Mouse (Mus musculus) thymus, adult 2 months (tissue): Measurements from ENCODE around the gene Atg4c. TPM values are rescaled to one million over a fixed set of nuclear protein-coding genes. Genes with fewer than 3 reads are reported as not detected.
A peak's percentile ranks its signal among the peaks of the same experiment; 100 is the strongest.

Source experiments
- DNase-seq: peaks from one replicate; pipeline ENCODE4 v3.0.0; 2021
- H3K27ac ChIP-seq: fragments of 200-500 bp; 2 replicates; pipeline ENCODE4 v1.5.1; 2012; ENCODE audit warnings: low read length, control low read depth; ENCODE audit not compliant: control insufficient read depth, insufficient read depth
- H3K27me3 ChIP-seq: fragments of 200-500 bp; 2 replicates; pipeline ENCODE4 v1.6.1; 2012; ENCODE audit warnings: mild to moderate bottlenecking, low read length, moderate library complexity, mixed read lengths; ENCODE audit not compliant: control insufficient read depth, insufficient read depth
- H3K36me3 ChIP-seq: fragments of 200-500 bp; 2 replicates; pipeline ENCODE4 v1.6.1; 2012; ENCODE audit warnings: mild to moderate bottlenecking, low read length, moderate library complexity; ENCODE audit not compliant: control insufficient read depth, insufficient read depth
- H3K4me1 ChIP-seq: fragments of 200-500 bp; replicated peaks from 2 replicates; pipeline ENCODE4 v1.6.1; 2012; ENCODE audit warnings: low read length; ENCODE audit not compliant: control insufficient read depth, insufficient read depth
- H3K4me3 ChIP-seq: fragments of 200-500 bp; 2 replicates; pipeline ENCODE4 v1.5.1; 2012; ENCODE audit warnings: mild to moderate bottlenecking, low read length, control low read depth, moderate library complexity; ENCODE audit not compliant: control insufficient read depth, insufficient read depth
- CTCF ChIP-seq: fragments of 200-500 bp; IDR thresholded peaks from 2 replicates; pipeline ENCODE4 v1.5.1; 2012; ENCODE audit warnings: mild to moderate bottlenecking, control low read depth, low read length, moderate library complexity, borderline replicate concordance; ENCODE audit not compliant: control insufficient read depth, poor library complexity, insufficient read depth; ENCODE audit errors: extremely low read depth
- POLR2A ChIP-seq: fragments of 200-500 bp; IDR thresholded peaks from 2 replicates; pipeline ENCODE4 v1.6.1; 2012; ENCODE audit warnings: mild to moderate bottlenecking, low read length, control low read depth, moderate library complexity; ENCODE audit not compliant: control insufficient read depth, poor library complexity, insufficient read depth; ENCODE audit errors: extremely low read depth
- WGBS: fragments of 180-500 bp; shearing (Covaris S2); methylation state at CpG from one replicate; pipeline ENCODE4 v1.1.7; 2018; 5-methylcytosine and 5-hydroxymethylcytosine counted together
- polyA plus RNA-seq: library from polyadenylated mRNA; depleted of rRNA; stranded (reverse); fragments of >200 nt; gene quantifications from 2 replicates; pipeline ENCODE4 v1.2.3, GENCODE M21; 2012

Atg4c gene
- polyA plus RNA-seq, 1 experiment, result 0.80 TPM

GRCm38 (mm10) chr4:99241674-99242073 is 47.9 kb downstream of the Atg4c start:
- TF ChIP-seq POLR2A, result no peak
- peak; percentile 19; the same call in 1 of the 2 replicates for TF ChIP-seq CTCF
- Histone ChIP-seq H3K36me3 (no peaks in the 10 kb centered on the region), H3K27me3 (no peaks in the 10 kb centered on the region), H3K4me1 (no peaks in the 10 kb centered on the region), H3K27ac (no peak overlapping the region), H3K4me3 (no peak overlapping the region)
- DNase-seq, result no peak
- 84% methylated on average over 5 of the region's 5 CpGs for WGBS

- no peak for TF ChIP-seq CTCF
- no peak for TF ChIP-seq POLR2A
- Histone ChIP-seq H3K27ac (no peak overlapping the region), H3K27me3 (no peaks in the 10 kb centered on the region), H3K36me3 (no peaks in the 10 kb centered on the region), H3K4me1 (no peaks in the 10 kb centered on the region), H3K4me3 (no peak overlapping the region)
- no peak for DNase-seq
- 96% methylated on average over 3 of the region's 3 CpGs for WGBS
These were observed 55.6 kb downstream of the Atg4c start for GRCm38 (mm10) chr4:99249358-99249757.

DNA sequence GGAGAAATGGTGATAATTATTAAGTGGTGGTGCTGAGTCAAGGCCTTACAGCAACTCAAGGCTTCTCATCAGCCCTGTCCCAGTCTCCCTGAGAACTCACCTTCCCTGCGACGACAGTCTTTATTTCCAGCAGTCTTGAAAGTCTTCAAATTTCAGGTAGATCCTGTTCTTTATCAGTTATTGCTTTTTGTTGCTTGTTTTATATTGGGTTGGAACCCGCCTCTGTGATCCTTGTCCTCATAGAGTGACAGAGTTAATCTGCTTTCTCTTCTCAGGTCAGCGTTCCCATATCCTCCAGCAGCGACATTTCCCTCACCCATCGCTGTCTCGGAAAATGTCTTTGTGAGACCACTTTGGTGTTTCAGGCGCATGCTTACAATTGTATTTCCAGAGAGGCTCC is 56.1 kb downstream of the Atg4c start:
- no peaks in the 10 kb centered on the region for H3K36me3 ChIP-seq
- no peak overlapping the region for H3K27ac ChIP-seq
- WGBS, result 96% methylated on average over 8 of the region's 8 CpGs
- no peaks in the 10 kb centered on the region for H3K27me3 ChIP-seq
- DNase-seq, result no peak
- TF ChIP-seq CTCF (no peak), POLR2A (no peak)
- H3K4me1 ChIP-seq, result no peaks in the 10 kb centered on the region
- no peak overlapping the region for H3K4me3 ChIP-seq

GRCm38 (mm10) chr4:99252957-99253356 is 59.2 kb downstream of the Atg4c start:
- no peak for DNase-seq
- no peaks in the 10 kb centered on the region for H3K36me3 ChIP-seq
- H3K4me1 ChIP-seq, result no peaks in the 10 kb centered on the region
- WGBS, result 94% methylated on average over 11 of the region's 11 CpGs
- no peak overlapping the region for H3K27ac ChIP-seq
- no peak overlapping the region for H3K4me3 ChIP-seq
- H3K27me3 ChIP-seq, result no peaks in the 10 kb centered on the region
- TF ChIP-seq CTCF (no peak), POLR2A (no peak)

GRCm38 (mm10) chr4:99263191-99263590 is 69.5 kb downstream of the Atg4c start:
- Histone ChIP-seq H3K27ac (no peak overlapping the region), H3K36me3 (no peaks in the 10 kb centered on the region), H3K27me3 (no peaks in the 10 kb centered on the region), H3K4me3 (no peak overlapping the region), H3K4me1 (no peaks in the 10 kb centered on the region)
- DNase-seq, result no peak
- TF ChIP-seq CTCF (no peak), POLR2A (no peak)
- 97% methylated on average over 2 of the region's 2 CpGs for WGBS

DNA sequence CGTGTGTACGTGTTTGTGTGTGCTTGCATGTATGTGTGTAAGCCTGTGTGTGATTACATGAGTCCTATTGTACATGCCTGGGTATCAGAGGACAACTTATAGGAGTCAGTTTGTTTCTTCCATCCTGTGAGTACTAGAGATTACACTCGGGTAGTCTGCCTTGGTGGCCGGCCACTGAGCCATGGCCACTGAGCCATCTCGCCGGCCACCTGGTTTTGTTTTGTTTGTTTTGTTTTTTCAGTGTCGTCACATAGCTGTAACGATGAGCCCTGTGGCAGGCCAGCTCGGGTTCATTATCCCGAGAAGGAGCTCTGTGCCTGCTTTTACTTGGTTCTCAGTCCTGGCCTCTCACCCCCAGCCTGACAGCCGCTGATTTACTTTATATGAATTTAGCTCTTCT is 69.9 kb downstream of the Atg4c start:
- TF ChIP-seq CTCF (no peak), POLR2A (no peak)
- WGBS, result 92% methylated on average over 11 of the region's 11 CpGs
- no peak for DNase-seq

GRCm38 (mm10) chr4:99266843-99267445 is 73.2 kb downstream of the Atg4c start:
- WGBS, result 95% methylated on average over 10 of the region's 10 CpGs
- H3K4me3 ChIP-seq, result no peak overlapping the region
- no peak overlapping the region for H3K27ac ChIP-seq
- TF ChIP-seq CTCF (no peak), POLR2A (no peak)
- DNase-seq, result no peak
- H3K27me3 ChIP-seq, result no peaks in the 10 kb centered on the region
- no peaks in the 10 kb centered on the region for H3K36me3 ChIP-seq
- no peaks in the 10 kb centered on the region for H3K4me1 ChIP-seq

More for the DNA sequence above, 69.9 kb downstream of the Atg4c start:
- no peak overlapping the region for H3K4me3 ChIP-seq
- no peaks in the 10 kb centered on the region for H3K27me3 ChIP-seq
- H3K36me3 ChIP-seq, result no peaks in the 10 kb centered on the region
- H3K4me1 ChIP-seq, result no peaks in the 10 kb centered on the region
- H3K27ac ChIP-seq, result no peak overlapping the region
